Mouse (Mus musculus): Measurements from ENCODE around the gene Ocrl. TPM values are rescaled to one million over a fixed set of nuclear protein-coding genes. Genes with fewer than 3 reads are reported as not detected.

The Ocrl gene
- 14.1 TPM for polyA plus RNA-seq (2014; fragmentation: Illumina TruSeq; extraction: RNeasy Lipid Tissue Mini Kit (QIAGEN cat#74804); ENCODE audit: low read depth, low replicate concordance)

GRCm38 (mm10) chrX:47912306-47912792 lies at the start of gene Ocrl:
Gene Ocrl (plus strand): TSS chrX:47912387.

GRCm38 (mm10) chrX:47892431-47893024 lies 19.7 kb upstream of the Ocrl start, which contains the start of gene Smarca1:
Gene Smarca1 (minus strand): TSS chrX:47892974.

Other genes with a start within 250 kb of the Ocrl start
- 24.1 TPM for gene Smarca1, start 19.4 kb upstream of the Ocrl start, polyA plus RNA-seq (2014; fragmentation: Illumina TruSeq; extraction: RNeasy Lipid Tissue Mini Kit (QIAGEN cat#74804); ENCODE audit: low read depth, low replicate concordance)
- 4.2 TPM for gene Apln, start 122.5 kb downstream of the Ocrl start, polyA plus RNA-seq (2014; fragmentation: Illumina TruSeq; extraction: RNeasy Lipid Tissue Mini Kit (QIAGEN cat#74804); ENCODE audit: low read depth, low replicate concordance)
- 0.32 TPM for gene Xpnpep2, start 196.3 kb downstream of the Ocrl start, polyA plus RNA-seq (2014; fragmentation: Illumina TruSeq; extraction: RNeasy Lipid Tissue Mini Kit (QIAGEN cat#74804); ENCODE audit: low read depth, low replicate concordance)
- gene Sash3, start 234.0 kb downstream of the Ocrl start, polyA plus RNA-seq (2014; fragmentation: Illumina TruSeq; extraction: RNeasy Lipid Tissue Mini Kit (QIAGEN cat#74804); ENCODE audit: low read depth, low replicate concordance): 0.20 TPM

All from testis, adult 10 weeks (tissue).